Mouse (Mus musculus): ENCODE measurements around the gene Ttc32. TPM values are rescaled to one million over a fixed set of nuclear protein-coding genes. Genes with fewer than 3 reads are reported as not detected.
"Not testable (repeated sequence)": the region's sequence is repeated elsewhere in the genome, so short reads cannot be mapped to it uniquely, and the experiment has no call there.

Ttc32 gene
- total RNA-seq, 2 experiments from 2014 or later = 4.7 to 5.3 TPM

- no peak overlapping the region for H3K27ac ChIP-seq
- DNase-seq (ENCODE audit: low spot score in 2 of 2) = no peak
- TF ChIP-seq CTCF (conservative IDR thresholded peaks at IDR 0.05) = no peak
- H3K4me3 ChIP-seq = no peak overlapping the region
Measured at GRCm38 (mm10) chr12:9026843-9027242, 3.0 kb upstream of the Ttc32 start.

GRCm38 (mm10) chr12:9028816-9029215 is 981 bp upstream of the Ttc32 start:
- not testable (repeated sequence) for DNase-seq (ENCODE audit: low spot score in 2 of 2); H3K4me3 ChIP-seq; H3K27ac ChIP-seq

GRCm38 (mm10) chr12:9029506-9029887 is 300 bp upstream of the Ttc32 start:
- no peak for DNase-seq (ENCODE audit: low spot score in 2 of 2)
- peak; percentile 52 for TF ChIP-seq CTCF (conservative IDR thresholded peaks at IDR 0.05)
- peak overlapping the region; percentile 100 for H3K27ac ChIP-seq
- peak overlapping the region; percentile 96 for H3K4me3 ChIP-seq

GRCm38 (mm10) chr12:9031166-9031565 is 1.4 kb downstream of the Ttc32 start:
- TF ChIP-seq CTCF (conservative IDR thresholded peaks at IDR 0.05) = no peak
- peak overlapping the region; percentile 53 for H3K27ac ChIP-seq

GRCm38 (mm10) chr12:9033140-9033539 is 3.3 kb downstream of the Ttc32 start:
- DNase-seq (ENCODE audit: low spot score in 2 of 2) = no peak
- Histone ChIP-seq H3K4me3 (no peak overlapping the region), H3K27ac (no peak overlapping the region)
- peak; percentile 37 for TF ChIP-seq CTCF (conservative IDR thresholded peaks at IDR 0.05)

More at GRCm38 (mm10) chr12:9031166-9031565, 1.4 kb downstream of the Ttc32 start:
- DNase-seq (ENCODE audit: low spot score in 2 of 2) = no peak
- peak overlapping the region; percentile 96 for H3K4me3 ChIP-seq

GRCm38 (mm10) chr12:9036409-9036808 is 6.6 kb downstream of the Ttc32 start:
- Histone ChIP-seq H3K27ac (no peak overlapping the region), H3K4me3 (no peak overlapping the region)
- DNase-seq (ENCODE audit: low spot score in 2 of 2) = no peak
- TF ChIP-seq CTCF (conservative IDR thresholded peaks at IDR 0.05) = no peak

GRCm38 (mm10) chr12:9040177-9040576 is 10.4 kb downstream of the Ttc32 start:
- Histone ChIP-seq H3K4me3 (no peak overlapping the region), H3K27ac (no peak overlapping the region)
- TF ChIP-seq CTCF (conservative IDR thresholded peaks at IDR 0.05) = no peak
- no peak for DNase-seq (ENCODE audit: low spot score in 2 of 2)

- no peak for DNase-seq (ENCODE audit: low spot score in 2 of 2)
- no peak for TF ChIP-seq CTCF (conservative IDR thresholded peaks at IDR 0.05)
- no peak overlapping the region for H3K4me3 ChIP-seq
- H3K27ac ChIP-seq = no peak overlapping the region
Measured at GRCm38 (mm10) chr12:9040686-9041085, 10.9 kb downstream of the Ttc32 start.

- Histone ChIP-seq H3K4me3 (no peak overlapping the region), H3K27ac (no peak overlapping the region)
- no peak for DNase-seq (ENCODE audit: low spot score in 2 of 2)
- no peak for TF ChIP-seq CTCF (conservative IDR thresholded peaks at IDR 0.05)
Measured at GRCm38 (mm10) chr12:9042316-9042715, 12.5 kb downstream of the Ttc32 start.

GRCm38 (mm10) chr12:9042759-9043158 is 13.0 kb downstream of the Ttc32 start:
- TF ChIP-seq CTCF (conservative IDR thresholded peaks at IDR 0.05) = no peak
- Histone ChIP-seq H3K27ac (no peak overlapping the region), H3K4me3 (no peak overlapping the region)
- no peak for DNase-seq (ENCODE audit: low spot score in 2 of 2)

GRCm38 (mm10) chr12:9044666-9045065 is 14.9 kb downstream of the Ttc32 start:
- no peak for TF ChIP-seq CTCF (conservative IDR thresholded peaks at IDR 0.05)
- no peak overlapping the region for H3K4me3 ChIP-seq
- no peak for DNase-seq (ENCODE audit: low spot score in 2 of 2)

GRCm38 (mm10) chr12:9046674-9047073 is 16.9 kb downstream of the Ttc32 start:
- DNase-seq (ENCODE audit: low spot score in 2 of 2) = no peak
- TF ChIP-seq CTCF (conservative IDR thresholded peaks at IDR 0.05) = no peak
- no peak overlapping the region for H3K27ac ChIP-seq
- no peak overlapping the region for H3K4me3 ChIP-seq

More at GRCm38 (mm10) chr12:9044666-9045065, 14.9 kb downstream of the Ttc32 start:
- H3K27ac ChIP-seq = no peak overlapping the region

- Histone ChIP-seq H3K27ac (no peak overlapping the region), H3K4me3 (no peak overlapping the region)
- TF ChIP-seq CTCF (conservative IDR thresholded peaks at IDR 0.05) = no peak
- DNase-seq (ENCODE audit: low spot score in 2 of 2) = no peak
Measured at GRCm38 (mm10) chr12:9048090-9048489, 18.3 kb downstream of the Ttc32 start.

- Histone ChIP-seq H3K27ac (no peak overlapping the region), H3K4me3 (no peak overlapping the region)
- no peak for DNase-seq (ENCODE audit: low spot score in 2 of 2)
- no peak for TF ChIP-seq CTCF (conservative IDR thresholded peaks at IDR 0.05)
Measured at GRCm38 (mm10) chr12:9050824-9051223, 21.0 kb downstream of the Ttc32 start.
